Mouse (Mus musculus): ENCODE data around the gene Add2.

DNA sequence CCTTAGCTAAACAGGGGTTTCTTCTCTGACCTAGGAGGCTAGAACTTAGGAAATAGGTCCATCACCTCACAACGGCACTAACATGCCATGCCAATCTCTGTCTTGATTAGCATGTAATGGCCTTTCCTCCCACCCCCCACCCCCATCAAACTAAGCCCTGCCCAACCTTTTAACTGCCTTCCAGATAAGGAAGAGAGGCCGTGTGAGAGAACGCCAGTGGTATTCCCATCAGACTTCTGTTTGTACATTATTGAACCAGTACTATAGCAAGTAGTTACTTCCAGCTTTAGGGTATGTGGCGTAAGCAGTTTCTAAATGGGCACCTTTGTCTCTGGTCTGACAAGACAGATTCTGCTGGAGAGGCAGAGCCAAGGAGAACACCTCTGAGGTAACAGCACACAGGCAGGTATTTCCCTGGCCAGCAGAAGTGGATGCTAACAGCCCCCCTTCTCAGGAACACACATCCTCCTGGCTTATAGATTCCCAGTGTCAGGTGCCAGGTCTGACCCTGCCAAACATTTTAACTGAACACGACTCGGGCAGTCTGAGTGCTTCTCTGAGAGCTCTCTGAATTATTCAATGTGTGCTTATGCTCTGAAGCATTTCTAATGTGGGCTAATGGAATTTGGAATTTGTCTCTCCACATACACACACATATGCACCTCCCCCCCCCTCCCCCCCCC lies 22.2 kb downstream of the Add2 start:
- no peak for TF ChIP-seq EP300 (IDR thresholded peaks at IDR 0.05; ENCODE audit: low read depth)
- TF ChIP-seq CTCF (IDR thresholded peaks at IDR 0.05; ENCODE audit: low read depth), result no peak

All from liver, postnatal 0 days (tissue).